Mouse (Mus musculus): ENCODE data around the gene Lrrn4cl. TPM values are rescaled to one million over a fixed set of nuclear protein-coding genes. Genes with fewer than 3 reads are reported as not detected.

Lrrn4cl gene
- polyA plus RNA-seq, 1 experiment: 0.25 TPM

DNA sequence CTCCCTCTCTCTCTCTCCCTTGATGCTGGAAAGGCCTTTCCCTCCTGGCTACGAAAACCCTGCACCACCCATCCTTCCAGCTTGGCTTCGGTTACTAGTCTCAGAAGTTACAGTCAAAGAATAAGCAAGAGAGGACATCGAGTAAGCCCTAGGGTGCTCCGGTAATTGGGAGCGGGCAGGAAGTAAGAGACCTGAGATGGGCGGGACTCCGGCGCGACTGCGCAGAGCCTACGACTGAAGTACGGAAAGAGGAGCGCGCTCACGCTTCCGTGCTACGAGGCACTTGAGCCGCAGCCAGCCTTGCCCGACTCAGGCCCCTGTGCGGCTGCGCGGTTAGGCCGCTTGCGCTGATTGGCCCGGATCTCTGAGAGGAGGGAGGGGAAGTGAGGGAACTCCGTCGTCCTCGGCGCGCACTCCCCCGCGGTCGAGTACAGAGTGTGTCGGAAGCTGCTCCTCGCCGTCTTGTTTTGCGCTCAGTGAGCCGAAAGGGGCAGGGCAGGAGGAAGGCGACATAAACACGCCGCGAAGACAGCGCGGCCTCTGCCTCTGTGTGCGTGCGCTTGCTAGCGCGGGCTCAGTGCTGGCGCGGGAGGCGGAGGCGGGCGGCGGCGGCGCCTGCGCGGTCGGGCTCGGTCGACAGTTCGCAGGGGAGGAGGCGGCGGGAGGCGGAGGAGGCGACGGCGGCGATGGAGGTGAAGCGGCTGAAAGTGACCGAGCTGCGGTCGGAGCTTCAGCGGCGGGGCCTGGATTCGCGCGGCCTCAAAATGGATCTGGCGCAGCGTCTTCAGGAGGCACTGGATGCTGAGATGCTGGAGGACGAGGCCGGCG, 30.8 kb upstream of the Lrrn4cl start, which contains the start of gene Hnrnpul2:
Hnrnpul2 (plus strand) TSS at position 415 of the 828 bp plus-strand sequence.
- TF ChIP-seq MAX (IDR thresholded peaks at IDR 0.05; ENCODE audit: low read depth) (no peak), POLR2AphosphoS2 (IDR thresholded peaks at IDR 0.05; ENCODE audit: insufficient read length, low read depth) (peak; percentile 87), POLR2A (IDR thresholded peaks at IDR 0.05; ENCODE audit: insufficient read length, low read depth) (peak; percentile 92), MYOG (IDR thresholded peaks at IDR 0.05; ENCODE audit: control insufficient read depth in 1 of 3, insufficient read depth in 1 of 3, insufficient read length in 2 of 3, low read depth in 2 of 3) (peak in 2 of 3 experiments; percentile 1 to 23), CEBPB (IDR thresholded peaks at IDR 0.05; ENCODE audit: insufficient read depth, poor library complexity, severe bottlenecking) (no peak), SRF (IDR thresholded peaks at IDR 0.05; ENCODE audit: control insufficient read depth, insufficient read length, low read depth) (no peak)
- peak within 1 kb of the TSS; percentile 84 for H3ac ChIP-seq (ENCODE audit: control insufficient read depth, insufficient read length)
- peaks cover 30% of the 10 kb centered on the region for H3K36me3 ChIP-seq (ENCODE audit: control insufficient read depth, insufficient read depth)
- peak within 1 kb of the TSS; percentile 96 for H3K4me3 ChIP-seq
- peak within 1 kb of the TSS; percentile 91 for H3K4me2 ChIP-seq (ENCODE audit: low read depth)
- peaks cover 81% of the 10 kb centered on the region for H3K79me2 ChIP-seq (ENCODE audit: control insufficient read depth, insufficient read depth)
- H3K27me3 ChIP-seq (ENCODE audit: control insufficient read depth, insufficient read depth, insufficient read length): no peaks in the 10 kb centered on the region

DNA sequence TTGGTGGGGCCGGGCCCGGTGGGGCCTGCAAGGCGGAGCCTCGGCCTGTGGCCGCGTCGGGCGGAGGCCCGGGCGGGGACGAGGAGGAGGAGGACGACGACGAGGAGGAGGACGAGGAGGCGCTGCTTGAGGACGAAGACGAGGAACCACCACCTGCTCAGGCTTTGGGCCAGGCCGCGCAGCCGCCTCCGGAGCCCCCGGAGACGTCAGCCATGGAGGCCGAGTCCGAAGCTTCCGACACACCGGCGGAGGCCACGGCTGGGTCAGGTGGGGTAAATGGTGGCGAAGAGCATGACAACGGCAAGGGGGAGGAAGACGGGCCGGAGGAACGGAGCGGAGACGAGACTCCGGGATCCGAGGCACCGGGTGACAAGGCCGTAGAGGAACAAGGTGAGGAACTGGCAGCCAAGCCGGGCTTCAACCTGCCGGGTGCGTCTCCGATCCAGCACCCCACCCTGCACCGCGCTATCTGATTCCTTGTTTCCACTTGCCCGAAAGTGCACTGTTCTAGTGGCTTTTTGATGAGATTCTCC, 30.1 kb upstream of the Lrrn4cl start:
- Histone ChIP-seq H3K4me2 (ENCODE audit: low read depth) (peak overlapping the region; percentile 75), H3K4me3 (peak overlapping the region; percentile 96), H3ac (ENCODE audit: control insufficient read depth, insufficient read length) (peak overlapping the region; percentile 84), H3K36me3 (ENCODE audit: control insufficient read depth, insufficient read depth) (peaks cover 30% of the 10 kb centered on the region), H3K27me3 (ENCODE audit: control insufficient read depth, insufficient read depth, insufficient read length) (no peaks in the 10 kb centered on the region), H3K79me2 (ENCODE audit: control insufficient read depth, insufficient read depth) (peaks cover 77% of the 10 kb centered on the region)
- TF ChIP-seq POLR2AphosphoS2 (IDR thresholded peaks at IDR 0.05; ENCODE audit: insufficient read length, low read depth): peak; percentile 13
- TF ChIP-seq USF1 (IDR thresholded peaks at IDR 0.05; ENCODE audit: low read depth): no peak
- TF ChIP-seq E2F4 (IDR thresholded peaks at IDR 0.05; ENCODE audit: insufficient read depth): no peak
- TF ChIP-seq MYOG (IDR thresholded peaks at IDR 0.05; ENCODE audit: control insufficient read depth in 1 of 3, insufficient read depth in 1 of 3, insufficient read length in 2 of 3, low read depth in 2 of 3): peak in 1 of 3 experiments; percentile 0
- peak in 1 of 3 experiments; percentile 11 for TF ChIP-seq MYOD1 (IDR thresholded peaks at IDR 0.05; ENCODE audit: control insufficient read depth in 1 of 3, insufficient read length in 2 of 3, low read depth in 2 of 3)

DNA sequence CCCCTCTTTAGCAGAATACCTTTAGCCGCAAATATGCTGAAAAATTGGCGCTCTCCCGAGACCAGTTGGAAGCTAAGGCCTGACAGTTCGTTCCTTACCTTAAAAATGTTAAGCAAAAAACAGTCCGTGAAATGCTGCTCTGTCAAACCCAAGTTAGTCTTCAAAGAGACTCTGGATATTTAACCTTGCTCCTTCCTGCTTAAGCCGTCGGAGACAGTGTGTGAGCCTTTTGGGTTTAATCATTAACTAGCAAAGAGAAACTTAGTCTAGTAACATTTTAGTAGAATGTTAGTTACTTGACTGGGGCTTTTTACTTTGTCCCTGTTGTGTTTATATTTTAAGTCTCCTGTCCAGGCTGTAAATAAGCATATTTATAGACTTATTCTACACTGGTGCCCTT, 29.4 kb upstream of the Lrrn4cl start:
- peaks cover 31% of the 10 kb centered on the region for H3K36me3 ChIP-seq (ENCODE audit: control insufficient read depth, insufficient read depth)
- peak overlapping the region; percentile 84 for H3ac ChIP-seq (ENCODE audit: control insufficient read depth, insufficient read length)
- peak overlapping the region; percentile 96 for H3K4me3 ChIP-seq
- H3K79me2 ChIP-seq (ENCODE audit: control insufficient read depth, insufficient read depth): peaks cover 73% of the 10 kb centered on the region
- TF ChIP-seq MYOG (IDR thresholded peaks at IDR 0.05; ENCODE audit: control insufficient read depth in 1 of 3, insufficient read depth in 1 of 3, insufficient read length in 2 of 3, low read depth in 2 of 3) (no peak), TCF3 (IDR thresholded peaks at IDR 0.05; ENCODE audit: insufficient read length, low read depth) (no peak), MYOD1 (IDR thresholded peaks at IDR 0.05; ENCODE audit: control insufficient read depth in 1 of 3, insufficient read length in 2 of 3, low read depth in 2 of 3) (no peak), E2F4 (IDR thresholded peaks at IDR 0.05; ENCODE audit: insufficient read depth) (no peak), POLR2A (IDR thresholded peaks at IDR 0.05; ENCODE audit: insufficient read length, low read depth) (no peak), CEBPB (IDR thresholded peaks at IDR 0.05; ENCODE audit: insufficient read depth, poor library complexity, severe bottlenecking) (no peak), REST (IDR thresholded peaks at IDR 0.05; ENCODE audit: insufficient read depth, insufficient read length) (no peak), MAX (IDR thresholded peaks at IDR 0.05; ENCODE audit: low read depth) (no peak), TCF12 (IDR thresholded peaks at IDR 0.05; ENCODE audit: insufficient read depth, poor library complexity, severe bottlenecking) (no peak), POLR2AphosphoS2 (IDR thresholded peaks at IDR 0.05; ENCODE audit: insufficient read length, low read depth) (no peak), SRF (IDR thresholded peaks at IDR 0.05; ENCODE audit: control insufficient read depth, insufficient read length, low read depth) (no peak), USF1 (IDR thresholded peaks at IDR 0.05; ENCODE audit: low read depth) (no peak)
- peak overlapping the region; percentile 75 for H3K4me2 ChIP-seq (ENCODE audit: low read depth)
- no peaks in the 10 kb centered on the region for H3K27me3 ChIP-seq (ENCODE audit: control insufficient read depth, insufficient read depth, insufficient read length)

DNA sequence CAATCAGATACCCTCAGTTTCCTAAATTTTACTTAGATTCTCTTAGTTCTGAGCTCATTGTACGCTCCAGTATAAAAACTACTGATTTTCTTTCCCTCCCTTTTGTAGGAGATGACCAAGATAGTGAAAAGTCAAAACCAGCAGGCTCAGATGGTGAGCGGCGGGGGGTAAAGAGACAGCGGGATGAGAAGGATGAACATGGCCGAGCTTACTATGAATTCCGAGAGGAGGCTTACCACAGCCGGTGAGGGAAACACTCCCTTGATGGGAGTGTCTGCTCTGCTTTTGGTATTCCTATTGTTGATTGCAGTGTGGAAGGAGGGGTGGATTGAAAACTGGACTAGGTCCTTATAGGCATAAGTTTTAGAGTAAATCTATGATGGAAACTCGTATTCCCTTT, 27.9 kb upstream of the Lrrn4cl start:
- H3K79me2 ChIP-seq (ENCODE audit: control insufficient read depth, insufficient read depth): peaks cover 58% of the 10 kb centered on the region
- peak overlapping the region; percentile 96 for H3K4me3 ChIP-seq
- H3K4me2 ChIP-seq (ENCODE audit: low read depth): peak overlapping the region; percentile 58
- H3K36me3 ChIP-seq (ENCODE audit: control insufficient read depth, insufficient read depth): peaks cover 46% of the 10 kb centered on the region
- no peak overlapping the region for H3ac ChIP-seq (ENCODE audit: control insufficient read depth, insufficient read length)
- no peaks in the 10 kb centered on the region for H3K27me3 ChIP-seq (ENCODE audit: control insufficient read depth, insufficient read depth, insufficient read length)
- no peak for TF ChIP-seq USF1 (IDR thresholded peaks at IDR 0.05; ENCODE audit: low read depth)
- TF ChIP-seq MYOG (IDR thresholded peaks at IDR 0.05; ENCODE audit: control insufficient read depth in 1 of 3, insufficient read depth in 1 of 3, insufficient read length in 2 of 3, low read depth in 2 of 3): no peak
- TF ChIP-seq TCF3 (IDR thresholded peaks at IDR 0.05; ENCODE audit: insufficient read length, low read depth): no peak
- TF ChIP-seq SRF (IDR thresholded peaks at IDR 0.05; ENCODE audit: control insufficient read depth, insufficient read length, low read depth): no peak
- no peak for TF ChIP-seq POLR2A (IDR thresholded peaks at IDR 0.05; ENCODE audit: insufficient read length, low read depth)
- no peak for TF ChIP-seq TCF12 (IDR thresholded peaks at IDR 0.05; ENCODE audit: insufficient read depth, poor library complexity, severe bottlenecking)
- no peak for TF ChIP-seq CEBPB (IDR thresholded peaks at IDR 0.05; ENCODE audit: insufficient read depth, poor library complexity, severe bottlenecking)
- no peak for TF ChIP-seq MAX (IDR thresholded peaks at IDR 0.05; ENCODE audit: low read depth)
- TF ChIP-seq POLR2AphosphoS2 (IDR thresholded peaks at IDR 0.05; ENCODE audit: insufficient read length, low read depth): no peak
- TF ChIP-seq E2F4 (IDR thresholded peaks at IDR 0.05; ENCODE audit: insufficient read depth): no peak
- TF ChIP-seq MYOD1 (IDR thresholded peaks at IDR 0.05; ENCODE audit: control insufficient read depth in 1 of 3, insufficient read length in 2 of 3, low read depth in 2 of 3): no peak
- no peak for TF ChIP-seq REST (IDR thresholded peaks at IDR 0.05; ENCODE audit: insufficient read depth, insufficient read length)

All from myocyte (in vitro differentiated cells).